Mouse (Mus musculus): ENCODE results near the gene Rab3d. TPM values are rescaled to one million over a fixed set of nuclear protein-coding genes. Genes with fewer than 3 reads are reported as not detected.
A peak's percentile ranks its signal among the peaks of the same experiment; 100 is the strongest.

Gene Rab3d
- polyA plus RNA-seq, 1 experiment from 2014 or later, result 14.2 TPM

DNA sequence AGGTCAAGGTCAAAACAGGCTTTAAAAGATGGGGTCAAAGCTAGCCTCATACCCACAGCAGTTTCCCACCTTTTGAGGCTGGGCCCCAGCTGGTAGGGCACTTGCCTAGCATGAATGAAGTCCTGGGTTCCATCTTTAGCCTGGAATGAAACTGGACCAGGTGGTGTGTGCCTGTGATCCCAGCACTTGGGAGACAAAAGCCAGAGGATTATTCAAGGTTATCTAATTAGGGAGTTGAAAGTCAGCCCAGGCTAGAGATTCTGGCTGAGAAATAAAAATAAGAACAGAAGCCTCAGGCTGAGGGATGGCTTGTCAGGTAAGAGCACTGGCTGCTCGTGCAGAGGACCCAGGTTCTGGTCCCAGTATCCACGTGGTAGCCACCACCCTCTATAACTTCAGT lies 14.0 kb upstream of the Rab3d start:
- H3K9me3 ChIP-seq (ENCODE audit: low read length), result no peaks in the 10 kb centered on the region
- H3K4me1 ChIP-seq (ENCODE audit: insufficient read depth, low read length), result peaks cover 5% of the 10 kb centered on the region
- H3K27me3 ChIP-seq (ENCODE audit: insufficient read depth, low read length), result no peaks in the 10 kb centered on the region
- no peak overlapping the region for H3K9ac ChIP-seq (replicated peaks; ENCODE audit: low read length)
- no peak overlapping the region for H3K4me3 ChIP-seq (ENCODE audit: low read length)
- no peaks in the 10 kb centered on the region for H3K36me3 ChIP-seq (ENCODE audit: insufficient read depth, low read length)
- no peak overlapping the region for H3K4me2 ChIP-seq (replicated peaks; ENCODE audit: low read depth, low read length)
- H3K27ac ChIP-seq (ENCODE audit: low read length), result no peak overlapping the region
- 80% methylated on average over 2 of the region's 2 CpGs for WGBS
- no peak for ATAC-seq (ENCODE audit: low FRiP score, low TSS enrichment)

DNA sequence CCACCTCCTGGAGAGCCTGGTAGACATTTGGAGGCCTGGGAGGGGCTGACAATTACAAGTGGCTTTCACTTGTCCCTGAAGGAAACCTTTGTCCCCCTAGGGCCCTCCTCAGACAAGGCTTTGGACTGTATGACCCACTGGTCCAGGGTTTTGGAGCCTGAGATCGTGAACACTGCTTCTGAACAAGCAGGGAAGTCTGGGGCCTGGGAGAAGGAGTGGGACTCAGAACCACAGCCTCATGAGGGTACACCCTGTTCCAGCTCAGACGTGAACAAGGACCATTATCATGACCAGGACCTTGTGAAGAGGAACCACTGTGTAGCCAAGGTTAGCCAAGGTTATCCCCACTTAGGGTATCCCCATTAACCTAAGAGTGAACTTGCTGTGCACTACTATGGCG lies 11.2 kb upstream of the Rab3d start:
- peaks cover 18% of the 10 kb centered on the region for H3K4me1 ChIP-seq (ENCODE audit: insufficient read depth, low read length)
- WGBS, result 82% methylated on average over 3 of the region's 3 CpGs
- H3K9me3 ChIP-seq (ENCODE audit: low read length), result no peaks in the 10 kb centered on the region
- H3K27me3 ChIP-seq (ENCODE audit: insufficient read depth, low read length), result no peaks in the 10 kb centered on the region
- no peak for ATAC-seq (ENCODE audit: low FRiP score, low TSS enrichment)
- no peak overlapping the region for H3K4me3 ChIP-seq (ENCODE audit: low read length)
- H3K9ac ChIP-seq (replicated peaks; ENCODE audit: low read length), result no peak overlapping the region
- no peak overlapping the region for H3K27ac ChIP-seq (ENCODE audit: low read length)
- no peak overlapping the region for H3K4me2 ChIP-seq (replicated peaks; ENCODE audit: low read depth, low read length)
- 0 out of 2 replicates have a peak, but pooled peaks cover 7% of the 10 kb centered on the region for H3K36me3 ChIP-seq (ENCODE audit: insufficient read depth, low read length)

DNA sequence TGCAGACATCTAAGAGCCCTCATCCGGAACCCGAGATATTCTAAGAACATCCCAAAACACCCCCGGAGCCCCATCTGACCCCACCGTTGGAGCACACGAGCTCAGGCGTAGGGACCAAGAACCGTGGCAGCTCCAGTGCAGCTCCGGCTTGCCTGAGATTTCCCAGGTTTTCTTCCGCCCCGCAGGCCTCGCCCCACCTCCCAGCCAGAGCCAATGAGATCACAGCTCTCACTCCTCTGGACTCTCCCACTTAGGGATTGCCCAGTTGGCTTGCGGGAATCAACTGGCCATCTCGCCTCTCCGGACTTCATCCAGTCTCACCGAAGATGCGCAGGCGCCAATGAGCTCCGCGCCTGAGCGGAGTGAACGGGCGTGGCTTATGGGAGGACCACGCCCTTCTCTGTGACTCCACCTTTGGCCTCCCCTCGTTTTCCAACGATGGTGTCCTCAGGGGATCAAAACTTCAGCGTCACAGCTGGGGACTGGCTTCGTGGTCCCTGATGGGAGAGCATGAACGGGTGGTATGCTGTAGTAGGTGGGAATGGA lies 9.3 kb upstream of the Rab3d start, which contains the start of the genes Ccdc159 and Tmem205:
Gene Ccdc159, plus strand, starts transcription at position 264 of the 546 bp plus-strand sequence.
Gene Tmem205, minus strand, starts transcription at position 349 of the 546 bp plus-strand sequence.
- Histone ChIP-seq H3K27me3 (ENCODE audit: insufficient read depth, low read length) (no peaks in the 10 kb centered on the region), H3K9me3 (ENCODE audit: low read length) (no peaks in the 10 kb centered on the region), H3K9ac (replicated peaks; ENCODE audit: low read length) (peak within 1 kb of the TSS; percentile 70), H3K4me1 (ENCODE audit: insufficient read depth, low read length) (peaks cover 28% of the 10 kb centered on the region), H3K4me3 (ENCODE audit: low read length) (peak within 1 kb of the TSS; percentile 60), H3K4me2 (replicated peaks; ENCODE audit: low read depth, low read length) (peak within 1 kb of the TSS; percentile 64), H3K27ac (ENCODE audit: low read length) (peak within 1 kb of the TSS; percentile 35), H3K36me3 (ENCODE audit: insufficient read depth, low read length) (0 out of 2 replicates have a peak, but pooled peaks cover 9% of the 10 kb centered on the region)
- ATAC-seq (ENCODE audit: low FRiP score, low TSS enrichment), result peak; percentile 99
- WGBS, result 0% methylated on average over 28 of the region's 28 CpGs

DNA sequence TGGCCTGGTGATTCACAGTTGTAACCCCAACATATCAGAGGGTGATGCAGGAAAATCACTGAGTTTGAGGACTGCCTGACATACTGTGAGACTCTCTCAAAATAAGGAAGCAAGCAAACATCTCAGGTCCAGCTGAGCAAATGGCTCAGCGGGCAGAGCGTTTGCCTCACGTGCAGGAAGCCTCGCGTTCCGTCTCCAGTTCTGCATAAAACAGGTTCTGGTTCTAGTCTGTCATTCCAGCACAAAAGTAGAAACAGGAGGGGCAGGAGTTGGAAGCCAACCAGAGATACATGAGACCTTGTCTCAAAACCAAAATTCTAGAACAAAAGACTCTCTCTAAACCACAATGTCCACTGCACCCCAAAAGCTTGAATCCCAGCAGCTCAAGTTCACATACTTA lies 8.8 kb upstream of the Rab3d start:
- Histone ChIP-seq H3K36me3 (ENCODE audit: insufficient read depth, low read length) (0 out of 2 replicates have a peak, but pooled peaks cover 9% of the 10 kb centered on the region), H3K27ac (ENCODE audit: low read length) (peak overlapping the region; percentile 26; the same call in 1 of the 2 replicates), H3K9me3 (ENCODE audit: low read length) (no peaks in the 10 kb centered on the region), H3K4me1 (ENCODE audit: insufficient read depth, low read length) (peaks cover 28% of the 10 kb centered on the region), H3K4me2 (replicated peaks; ENCODE audit: low read depth, low read length) (peak overlapping the region; percentile 64), H3K4me3 (ENCODE audit: low read length) (peak overlapping the region; percentile 60), H3K27me3 (ENCODE audit: insufficient read depth, low read length) (no peaks in the 10 kb centered on the region), H3K9ac (replicated peaks; ENCODE audit: low read length) (peak overlapping the region; percentile 70)
- no peak for ATAC-seq (ENCODE audit: low FRiP score, low TSS enrichment)
- WGBS, result 0% methylated on average over 6 of the region's 6 CpGs

DNA sequence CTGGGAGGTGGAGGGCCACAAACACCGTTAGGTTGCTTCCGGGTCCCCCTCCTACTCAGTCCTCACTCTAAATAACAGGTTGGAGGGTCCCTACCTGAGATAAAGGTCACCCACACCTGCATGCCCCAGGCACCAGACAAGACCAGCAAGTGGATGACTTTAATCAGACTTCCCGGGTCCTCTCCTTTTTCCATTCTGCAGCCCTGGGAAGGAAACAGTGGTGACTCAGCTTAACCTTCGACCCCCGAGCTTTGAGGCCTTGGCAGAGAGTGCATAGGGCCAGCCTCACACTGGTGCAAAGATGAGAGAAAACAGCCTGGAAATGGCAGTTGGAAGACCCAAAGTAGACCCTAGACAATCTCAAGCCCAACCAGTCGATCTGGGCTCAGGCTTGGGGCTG lies 8.2 kb upstream of the Rab3d start:
- Histone ChIP-seq H3K36me3 (ENCODE audit: insufficient read depth, low read length) (0 out of 2 replicates have a peak, but pooled peaks cover 9% of the 10 kb centered on the region), H3K27ac (ENCODE audit: low read length) (no peak overlapping the region), H3K27me3 (ENCODE audit: insufficient read depth, low read length) (no peaks in the 10 kb centered on the region), H3K9me3 (ENCODE audit: low read length) (no peaks in the 10 kb centered on the region), H3K4me3 (ENCODE audit: low read length) (peak overlapping the region; percentile 60), H3K4me2 (replicated peaks; ENCODE audit: low read depth, low read length) (peak overlapping the region; percentile 64), H3K9ac (replicated peaks; ENCODE audit: low read length) (peak overlapping the region; percentile 70), H3K4me1 (ENCODE audit: insufficient read depth, low read length) (peaks cover 28% of the 10 kb centered on the region)
- WGBS, result 77% methylated on average over 6 of the region's 6 CpGs
- no peak for ATAC-seq (ENCODE audit: low FRiP score, low TSS enrichment)

DNA sequence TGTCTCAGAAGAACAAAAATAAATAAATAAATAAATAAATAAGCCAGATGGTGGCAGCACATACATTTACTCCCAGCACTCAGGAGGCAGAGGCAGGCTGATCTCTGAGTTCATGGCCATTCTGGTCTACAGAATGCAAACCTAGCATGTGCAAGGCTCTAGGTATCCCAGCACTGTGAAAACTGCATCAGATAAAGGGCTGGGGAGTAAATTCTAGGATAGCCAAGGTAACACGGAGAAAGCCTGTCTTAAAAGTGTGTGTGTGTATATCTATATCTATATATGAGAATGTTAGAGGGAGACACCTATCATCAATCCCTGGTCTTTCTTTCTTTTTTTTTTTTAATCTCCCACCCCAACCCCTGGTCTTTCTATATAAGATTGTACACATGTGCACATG lies 7.5 kb upstream of the Rab3d start:
- Histone ChIP-seq H3K4me2 (replicated peaks; ENCODE audit: low read depth, low read length) (no peak overlapping the region), H3K9me3 (ENCODE audit: low read length) (no peaks in the 10 kb centered on the region), H3K4me3 (ENCODE audit: low read length) (no peak overlapping the region), H3K27ac (ENCODE audit: low read length) (no peak overlapping the region), H3K9ac (replicated peaks; ENCODE audit: low read length) (no peak overlapping the region), H3K4me1 (ENCODE audit: insufficient read depth, low read length) (peaks cover 28% of the 10 kb centered on the region), H3K27me3 (ENCODE audit: insufficient read depth, low read length) (no peaks in the 10 kb centered on the region), H3K36me3 (ENCODE audit: insufficient read depth, low read length) (0 out of 2 replicates have a peak, but pooled peaks cover 9% of the 10 kb centered on the region)
- no peak for ATAC-seq (ENCODE audit: low FRiP score, low TSS enrichment)
- 100% methylated on average over 1 of the region's 1 CpGs for WGBS

DNA sequence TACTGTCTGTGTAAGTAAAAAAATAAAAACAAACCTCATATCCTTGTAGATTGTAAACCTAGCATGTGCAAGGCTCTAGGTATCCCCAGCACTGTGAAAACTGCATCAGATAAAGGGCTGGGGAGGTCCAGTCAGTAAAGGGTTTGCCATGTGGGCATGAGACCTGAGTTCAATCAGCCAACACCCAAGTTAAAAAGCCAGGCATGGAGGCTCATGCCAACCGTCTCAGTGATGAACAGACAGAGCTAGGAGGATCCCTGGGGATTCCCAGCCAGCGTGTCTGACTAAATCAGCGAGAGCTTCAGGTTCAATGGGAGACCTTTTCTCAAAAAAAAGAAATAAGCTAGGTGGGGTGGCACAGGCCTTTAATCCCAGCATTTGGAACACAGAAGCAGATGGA lies 7.0 kb upstream of the Rab3d start:
- Histone ChIP-seq H3K4me3 (ENCODE audit: low read length) (no peak overlapping the region), H3K27me3 (ENCODE audit: insufficient read depth, low read length) (no peaks in the 10 kb centered on the region), H3K36me3 (ENCODE audit: insufficient read depth, low read length) (0 out of 2 replicates have a peak, but pooled peaks cover 9% of the 10 kb centered on the region), H3K9me3 (ENCODE audit: low read length) (no peaks in the 10 kb centered on the region), H3K27ac (ENCODE audit: low read length) (no peak overlapping the region), H3K9ac (replicated peaks; ENCODE audit: low read length) (no peak overlapping the region), H3K4me1 (ENCODE audit: insufficient read depth, low read length) (peaks cover 28% of the 10 kb centered on the region), H3K4me2 (replicated peaks; ENCODE audit: low read depth, low read length) (no peak overlapping the region)
- WGBS, result 87% methylated on average over 3 of the region's 3 CpGs
- no peak for ATAC-seq (ENCODE audit: low FRiP score, low TSS enrichment)

DNA sequence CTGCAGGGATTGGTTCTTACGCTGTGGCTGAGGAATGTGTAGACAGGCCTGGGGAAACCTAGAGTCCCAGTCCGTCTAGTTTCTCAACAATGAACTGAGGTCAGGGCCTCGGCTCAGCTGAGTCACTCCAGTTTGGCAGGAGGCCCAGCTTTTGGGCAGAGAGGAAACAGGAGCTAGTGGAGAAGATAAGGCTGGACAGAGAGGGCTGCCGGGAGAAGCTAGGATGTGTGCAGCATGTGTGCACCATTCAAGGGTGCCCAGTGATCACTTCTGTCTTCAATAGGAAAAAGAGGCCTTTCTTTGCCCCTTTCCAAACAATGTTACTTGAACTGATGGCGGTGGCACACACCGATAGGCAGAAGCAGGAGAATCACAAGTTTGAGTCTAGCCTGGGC lies 6.1 kb upstream of the Rab3d start:
- peak; percentile 33; the same call in 1 of the 2 replicates for ATAC-seq (ENCODE audit: low FRiP score, low TSS enrichment)

DNA sequence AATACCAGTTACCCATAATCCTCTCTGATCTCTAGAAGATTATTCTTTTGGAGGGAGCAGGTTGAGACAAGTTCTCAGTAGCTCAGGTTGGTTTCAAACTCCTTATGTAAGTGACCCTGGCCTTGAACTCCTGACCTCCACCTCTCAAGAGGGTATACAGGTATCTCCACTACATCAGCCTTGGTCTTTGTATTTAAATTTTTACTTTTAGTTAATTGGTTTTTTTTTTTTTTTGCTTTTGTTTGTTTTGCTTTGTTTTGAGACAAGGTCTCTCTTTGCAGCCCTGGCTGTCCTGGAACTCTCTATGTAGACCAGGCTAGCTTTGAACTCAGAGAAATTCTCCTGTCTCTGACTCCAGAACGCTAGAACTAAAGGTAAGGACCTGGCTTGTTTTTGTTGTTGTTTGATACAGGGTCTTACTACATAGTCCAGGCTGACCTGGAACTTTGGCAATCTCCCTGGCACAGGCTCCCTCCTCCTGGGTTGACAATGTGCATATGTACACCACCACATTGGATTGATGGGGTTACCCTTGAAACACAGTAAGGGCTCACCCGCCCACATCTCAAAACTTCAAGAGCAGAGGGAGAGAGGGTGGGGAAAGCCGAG lies 5.6 kb upstream of the Rab3d start:
- peaks cover 28% of the 10 kb centered on the region for H3K4me1 ChIP-seq (ENCODE audit: insufficient read depth, low read length)
- no peak for ATAC-seq (ENCODE audit: low FRiP score, low TSS enrichment)
- no peak overlapping the region for H3K4me2 ChIP-seq (replicated peaks; ENCODE audit: low read depth, low read length)
- H3K9ac ChIP-seq (replicated peaks; ENCODE audit: low read length), result no peak overlapping the region
- peak overlapping the region; percentile 70; the same call in 1 of the 2 replicates for H3K27ac ChIP-seq (ENCODE audit: low read length)
- H3K9me3 ChIP-seq (ENCODE audit: low read length), result no peaks in the 10 kb centered on the region
- 42% methylated on average over 3 of the region's 3 CpGs for WGBS
- no peaks in the 10 kb centered on the region for H3K27me3 ChIP-seq (ENCODE audit: insufficient read depth, low read length)
- 0 out of 2 replicates have a peak, but pooled peaks cover 9% of the 10 kb centered on the region for H3K36me3 ChIP-seq (ENCODE audit: insufficient read depth, low read length)
- H3K4me3 ChIP-seq (ENCODE audit: low read length), result no peak overlapping the region

More for the DNA sequence above, 6.1 kb upstream of the Rab3d start:
- Histone ChIP-seq H3K4me2 (replicated peaks; ENCODE audit: low read depth, low read length) (no peak overlapping the region), H3K36me3 (ENCODE audit: insufficient read depth, low read length) (0 out of 2 replicates have a peak, but pooled peaks cover 9% of the 10 kb centered on the region), H3K9me3 (ENCODE audit: low read length) (no peaks in the 10 kb centered on the region), H3K9ac (replicated peaks; ENCODE audit: low read length) (no peak overlapping the region), H3K4me3 (ENCODE audit: low read length) (no peak overlapping the region), H3K27me3 (ENCODE audit: insufficient read depth, low read length) (no peaks in the 10 kb centered on the region), H3K4me1 (ENCODE audit: insufficient read depth, low read length) (peaks cover 28% of the 10 kb centered on the region), H3K27ac (ENCODE audit: low read length) (peak overlapping the region; percentile 70; the same call in 1 of the 2 replicates)
- 58% methylated on average over 6 of the region's 6 CpGs for WGBS

DNA sequence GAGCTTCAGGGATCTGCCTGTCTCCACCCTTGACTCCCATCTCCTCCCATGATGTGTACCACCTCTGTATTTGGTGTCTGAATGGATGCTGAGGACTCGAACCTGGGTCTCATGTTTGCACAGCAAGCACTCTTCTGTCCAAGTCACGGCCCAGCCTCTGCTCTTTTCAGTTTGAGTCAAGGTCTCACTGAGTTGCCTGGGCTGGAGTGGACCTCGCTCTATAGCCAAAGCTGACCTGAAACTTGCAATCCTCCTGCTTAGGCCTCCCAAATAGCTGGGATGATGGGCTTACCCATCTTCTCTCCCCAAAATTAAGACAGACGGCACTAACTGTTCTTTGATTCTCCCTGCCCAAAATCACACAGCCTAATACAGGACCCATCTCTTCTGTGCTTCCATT lies 5.0 kb upstream of the Rab3d start:
- Histone ChIP-seq H3K4me1 (ENCODE audit: insufficient read depth, low read length) (peaks cover 31% of the 10 kb centered on the region), H3K4me3 (ENCODE audit: low read length) (no peak overlapping the region), H3K36me3 (ENCODE audit: insufficient read depth, low read length) (0 out of 2 replicates have a peak, but pooled peaks cover 9% of the 10 kb centered on the region), H3K27me3 (ENCODE audit: insufficient read depth, low read length) (no peaks in the 10 kb centered on the region), H3K9me3 (ENCODE audit: low read length) (no peaks in the 10 kb centered on the region), H3K9ac (replicated peaks; ENCODE audit: low read length) (no peak overlapping the region), H3K27ac (ENCODE audit: low read length) (no peak overlapping the region; the same call in 1 of the 2 replicates), H3K4me2 (replicated peaks; ENCODE audit: low read depth, low read length) (no peak overlapping the region)
- ATAC-seq (ENCODE audit: low FRiP score, low TSS enrichment), result no peak
- 92% methylated on average over 4 of the region's 4 CpGs for WGBS
